Mouse (Mus musculus) midbrain, embryonic 16.5 days (tissue): ENCODE results near the gene Vmn2r82. TPM values are rescaled to one million over a fixed set of nuclear protein-coding genes. Genes with fewer than 3 reads are reported as not detected.
"Not testable (repeated sequence)": the region's sequence is repeated elsewhere in the genome, so short reads cannot be mapped to it uniquely, and the experiment has no call there.

Experiments used
- ATAC-seq: fragments of 200-750 bp; cut with Nextera tagmentation; 2 replicates; pipeline ENCODE4 v1.8.0; 2017; ENCODE audit warnings: moderate TSS enrichment
- H3K27ac ChIP-seq: fragments of 300-500 bp; sonication (generic); 2 replicates; pipeline ENCODE4 v1.5.1; 2014; ENCODE audit warnings: mild to moderate bottlenecking, low read length, mixed read lengths
- H3K27me3 ChIP-seq: fragments of 300-500 bp; sonication (generic); 2 replicates; pipeline ENCODE4 v1.6.1; 2014; ENCODE audit warnings: low read depth, low read length, mixed read lengths; ENCODE audit not compliant: control insufficient read depth, insufficient read depth
- H3K36me3 ChIP-seq: fragments of 300-500 bp; sonication (generic); 2 replicates; pipeline ENCODE4 v1.6.1; 2014; ENCODE audit warnings: mild to moderate bottlenecking, low read length, moderate library complexity, mixed read lengths; ENCODE audit not compliant: control insufficient read depth, insufficient read depth
- H3K4me1 ChIP-seq: fragments of 300-500 bp; sonication (generic); 2 replicates; pipeline ENCODE4 v1.6.1; 2014; ENCODE audit warnings: mild to moderate bottlenecking, low read length, mixed read lengths; ENCODE audit not compliant: control insufficient read depth, insufficient read depth
- H3K4me2 ChIP-seq: fragments of 300-500 bp; sonication (generic); 2 replicates; pipeline ENCODE4 v1.6.1; 2014; ENCODE audit warnings: mild to moderate bottlenecking, low read length, mixed read lengths
- H3K4me3 ChIP-seq: fragments of 300-500 bp; sonication (generic); 2 replicates; pipeline ENCODE4 v1.5.1; 2014; ENCODE audit warnings: low read depth, mild to moderate bottlenecking, low read length, moderate library complexity, mixed read lengths
- H3K9ac ChIP-seq: fragments of 300-500 bp; sonication (generic); 2 replicates; pipeline ENCODE4 v1.6.1; 2014; ENCODE audit warnings: low read depth, low read length, mixed read lengths
- H3K9me3 ChIP-seq: fragments of 300-500 bp; sonication (generic); replicated peaks from 2 replicates; pipeline ENCODE4 v1.6.1; 2014; ENCODE audit warnings: mild to moderate bottlenecking, low read length, mixed read lengths; ENCODE audit not compliant: control insufficient read depth, poor library complexity, severe bottlenecking
- whole genome bisulfite sequencing: fragments of 180-500 bp; shearing (Covaris S2); extraction: QIAGEN DNeasy Blood & Tissue Kit; methylation state at CpG from one replicate; pipeline ENCODE4 v1.1.7; 2014; 5-methylcytosine and 5-hydroxymethylcytosine counted together
- polyA plus RNA-seq: library from polyadenylated mRNA; unstranded; fragments of >200 nt; fragmentation: Nextera tagmentation; extraction: Ambion mirVana; gene quantifications from 2 replicates; pipeline ENCODE4 v1.2.1, GENCODE M21; 2015

The Vmn2r82 gene
- not detected in 2 replicates for polyA plus RNA-seq

GRCm38 (mm10) chr10:79356220-79356619 is at the start of gene Vmn2r82:
TSS of gene Vmn2r82 (plus strand) at chr10:79356520.
- ATAC-seq, H3K27me3 ChIP-seq, H3K4me1 ChIP-seq, H3K27ac ChIP-seq, H3K36me3 ChIP-seq, H3K9me3 ChIP-seq, H3K9ac ChIP-seq, H3K4me2 ChIP-seq, H3K4me3 ChIP-seq: not testable (repeated sequence)
- WGBS = 78% methylated on average over 4 of the region's 4 CpGs

GRCm38 (mm10) chr10:79322033-79322736 is 34.1 kb upstream of the Vmn2r82 start:
- not testable (repeated sequence) for H3K9ac ChIP-seq, H3K4me1 ChIP-seq, H3K27me3 ChIP-seq, H3K9me3 ChIP-seq, H3K27ac ChIP-seq, H3K36me3 ChIP-seq
- peak overlapping the region; percentile 23 for H3K4me3 ChIP-seq
- 5% methylated on average over 16 of the region's 16 CpGs for WGBS
- peak; percentile 64 for ATAC-seq
- peak overlapping the region; percentile 34 for H3K4me2 ChIP-seq

GRCm38 (mm10) chr10:79322737-79323086 is 33.6 kb upstream of the Vmn2r82 start:
- Histone ChIP-seq H3K4me2 (no peak overlapping the region), H3K9ac (no peak overlapping the region), H3K27ac (no peak overlapping the region), H3K4me3 (no peak overlapping the region), H3K4me1 (no peaks in the 10 kb centered on the region), H3K9me3 (no peaks in the 10 kb centered on the region), H3K27me3 (no peaks in the 10 kb centered on the region), H3K36me3 (no peaks in the 10 kb centered on the region)
- 0 out of 2 replicates have a peak, but pooled peaks have one; percentile 39 for ATAC-seq

GRCm38 (mm10) chr10:79399946-79400700 is 43.8 kb downstream of the Vmn2r82 start:
- H3K4me3 ChIP-seq, H3K36me3 ChIP-seq, H3K9me3 ChIP-seq, H3K4me1 ChIP-seq, ATAC-seq, H3K9ac ChIP-seq, H3K27ac ChIP-seq, H3K4me2 ChIP-seq, H3K27me3 ChIP-seq: not testable (repeated sequence)
- 80% methylated on average over 8 of the region's 8 CpGs for WGBS

- 95% methylated on average over 24 of the region's 24 CpGs for WGBS
- H3K36me3 ChIP-seq = no peaks in the 10 kb centered on the region
- H3K27me3 ChIP-seq = no peaks in the 10 kb centered on the region
- no peak for ATAC-seq
- H3K9ac ChIP-seq = no peak overlapping the region
- no peak overlapping the region for H3K4me2 ChIP-seq
- no peaks in the 10 kb centered on the region for H3K9me3 ChIP-seq
- H3K4me3 ChIP-seq = no peak overlapping the region
- H3K4me1 ChIP-seq = no peaks in the 10 kb centered on the region
- H3K27ac ChIP-seq = no peak overlapping the region
These were observed 60.9 kb downstream of the Vmn2r82 start for GRCm38 (mm10) chr10:79417142-79417771.

- 94% methylated on average over 5 of the region's 6 CpGs for WGBS
- H3K4me1 ChIP-seq, H3K9ac ChIP-seq, H3K9me3 ChIP-seq, H3K36me3 ChIP-seq, H3K27me3 ChIP-seq, H3K4me2 ChIP-seq, H3K27ac ChIP-seq, ATAC-seq, H3K4me3 ChIP-seq: not testable (repeated sequence)
These were observed 61.5 kb downstream of the Vmn2r82 start for GRCm38 (mm10) chr10:79417772-79418170.

GRCm38 (mm10) chr10:79435141-79435820 is 79.0 kb downstream of the Vmn2r82 start:
- ATAC-seq, H3K4me2 ChIP-seq, H3K9ac ChIP-seq, H3K9me3 ChIP-seq, H3K4me3 ChIP-seq, H3K27ac ChIP-seq, H3K36me3 ChIP-seq, H3K27me3 ChIP-seq, H3K4me1 ChIP-seq: not testable (repeated sequence)
- 87% methylated on average over 23 of the region's 23 CpGs for WGBS
